Mouse (Mus musculus) G1E (cell line): ENCODE results near the gene Sltm.

Source experiments
- CTCF ChIP-seq: IDR thresholded peaks from 2 replicates; pipeline ENCODE4 v1.5.1; 2012; ENCODE audit warnings: low read depth, low read length, inconsistent platforms, mixed read lengths
- GATA1 ChIP-seq: IDR thresholded peaks from 2 replicates; pipeline ENCODE4 v1.6.1; 2012; ENCODE audit warnings: borderline replicate concordance, low read length, inconsistent platforms, mixed read lengths
- POLR2AphosphoS5 ChIP-seq: IDR thresholded peaks from 2 replicates; pipeline ENCODE4 v1.6.1; 2012; ENCODE audit warnings: low read depth, low read length, inconsistent platforms; ENCODE audit not compliant: insufficient replicate concordance
- TAL1 ChIP-seq: conservative IDR thresholded peaks from 2 replicates; pipeline ENCODE4 v1.6.1; 2012; ENCODE audit warnings: low read depth, low read length, inconsistent platforms, mixed read lengths

- TF ChIP-seq POLR2AphosphoS5, result no peak
- no peak for TF ChIP-seq GATA1
- no peak for TF ChIP-seq CTCF
- no peak for TF ChIP-seq TAL1
These were observed 32.5 kb upstream of the Sltm start for GRCm38 (mm10) chr9:70509906-70510525.
